Mouse (Mus musculus): ENCODE data around the gene Sox5. TPM values are rescaled to one million over a fixed set of nuclear protein-coding genes. Genes with fewer than 3 reads are reported as not detected.

Sox5 gene
- total RNA-seq, 1 experiment from 2014 or later: 1.2 TPM

GRCm38 (mm10) chr6:143858551-143858950 is 923.2 kb downstream of the Sox5 start:
- ATAC-seq (replicated peaks; ENCODE audit: low read depth, poor library complexity, severe bottlenecking): 0 out of 2 replicates have a peak, but pooled peaks have one; percentile 10

- no peak for ATAC-seq (replicated peaks; ENCODE audit: low read depth, poor library complexity, severe bottlenecking)
Observed at GRCm38 (mm10) chr6:143857376-143857775, 924.4 kb downstream of the Sox5 start.

GRCm38 (mm10) chr6:143855421-143855820 is 926.4 kb downstream of the Sox5 start:
- no peak; the same call in 1 of the 2 replicates for ATAC-seq (replicated peaks; ENCODE audit: low read depth, poor library complexity, severe bottlenecking)

GRCm38 (mm10) chr6:143854031-143854430 is 927.7 kb downstream of the Sox5 start:
- ATAC-seq (replicated peaks; ENCODE audit: low read depth, poor library complexity, severe bottlenecking): no peak

- ATAC-seq (replicated peaks; ENCODE audit: low read depth, poor library complexity, severe bottlenecking): no peak
Observed at GRCm38 (mm10) chr6:143845761-143846160, 936.0 kb downstream of the Sox5 start.

GRCm38 (mm10) chr6:143844701-143844970 is 937.1 kb downstream of the Sox5 start:
- no peak for ATAC-seq (replicated peaks; ENCODE audit: low read depth, poor library complexity, severe bottlenecking)

- peak; percentile 63 for ATAC-seq (replicated peaks; ENCODE audit: low read depth, poor library complexity, severe bottlenecking)
Observed at GRCm38 (mm10) chr6:143843933-143844700, 937.7 kb downstream of the Sox5 start.

GRCm38 (mm10) chr6:143841954-143842353 is 939.8 kb downstream of the Sox5 start:
- peak; percentile 76 for ATAC-seq (replicated peaks; ENCODE audit: low read depth, poor library complexity, severe bottlenecking)

GRCm38 (mm10) chr6:143841109-143841638 is 940.6 kb downstream of the Sox5 start:
- ATAC-seq (replicated peaks; ENCODE audit: low read depth, poor library complexity, severe bottlenecking): no peak

GRCm38 (mm10) chr6:143838384-143839076 is 943.2 kb downstream of the Sox5 start:
- no peak for ATAC-seq (replicated peaks; ENCODE audit: low read depth, poor library complexity, severe bottlenecking)

- ATAC-seq (replicated peaks; ENCODE audit: low read depth, poor library complexity, severe bottlenecking): no peak
Observed at GRCm38 (mm10) chr6:143835331-143835730, 946.4 kb downstream of the Sox5 start.

GRCm38 (mm10) chr6:143833986-143834385 is 947.8 kb downstream of the Sox5 start:
- no peak for ATAC-seq (replicated peaks; ENCODE audit: low read depth, poor library complexity, severe bottlenecking)

GRCm38 (mm10) chr6:143833182-143833558 is 948.6 kb downstream of the Sox5 start:
- ATAC-seq (replicated peaks; ENCODE audit: low read depth, poor library complexity, severe bottlenecking): peak; percentile 83

- ATAC-seq (replicated peaks; ENCODE audit: low read depth, poor library complexity, severe bottlenecking): peak; percentile 63
Observed at GRCm38 (mm10) chr6:143832483-143833181, 949.1 kb downstream of the Sox5 start.

GRCm38 (mm10) chr6:143831246-143831645 is 950.5 kb downstream of the Sox5 start:
- no peak for ATAC-seq (replicated peaks; ENCODE audit: low read depth, poor library complexity, severe bottlenecking)

- no peak for ATAC-seq (replicated peaks; ENCODE audit: low read depth, poor library complexity, severe bottlenecking)
Observed at GRCm38 (mm10) chr6:143830131-143830530, 951.6 kb downstream of the Sox5 start.

GRCm38 (mm10) chr6:143826786-143827185 is 955.0 kb downstream of the Sox5 start:
- ATAC-seq (replicated peaks; ENCODE audit: low read depth, poor library complexity, severe bottlenecking): 0 out of 2 replicates have a peak, but pooled peaks have one; percentile 25

- no peak for ATAC-seq (replicated peaks; ENCODE audit: low read depth, poor library complexity, severe bottlenecking)
Observed at GRCm38 (mm10) chr6:143825966-143826365, 955.8 kb downstream of the Sox5 start.

GRCm38 (mm10) chr6:143825086-143825485 is 956.7 kb downstream of the Sox5 start:
- ATAC-seq (replicated peaks; ENCODE audit: low read depth, poor library complexity, severe bottlenecking): no peak

GRCm38 (mm10) chr6:143788446-143788845 is 993.3 kb downstream of the Sox5 start:
- no peak for ATAC-seq (replicated peaks; ENCODE audit: low read depth, poor library complexity, severe bottlenecking)

GRCm38 (mm10) chr6:143787360-143787759 is 994.4 kb downstream of the Sox5 start:
- peak; percentile 54; the same call in 1 of the 2 replicates for ATAC-seq (replicated peaks; ENCODE audit: low read depth, poor library complexity, severe bottlenecking)

Data from common myeloid progenitor, adult 5-6 weeks (primary cell).